8 mouse cellular contexts compared by ENCODE assay signal in genomic region chr9:32646539-32647258, GRCm38 (mm10). TPM values are rescaled to one million over a fixed set of nuclear protein-coding genes. Genes with fewer than 3 reads are reported as not detected.
A peak's percentile ranks its signal among the peaks of the same experiment; 100 is the strongest.
DNase-seq lines count a peak whose midpoint lies in the region; ATAC-seq and TF ChIP-seq lines count a peak whose summit lies in the region.

No protein-coding gene starts in this region.

- no peaks in the 10 kb centered on the region for H3K36me3 ChIP-seq in heart, postnatal 0 days (replicated peaks; ENCODE audit: control insufficient read depth, insufficient read depth, low read length)
- no peaks in the 10 kb centered on the region for H3K36me3 ChIP-seq in limb, embryonic 11.5 days (ENCODE audit: control insufficient read depth, insufficient read depth, low read length)
- no peaks in the 10 kb centered on the region for H3K36me3 ChIP-seq in stomach, embryonic 16.5 days (ENCODE audit: control insufficient read depth, insufficient read depth, low read length)

- peak; percentile 88 for TF ChIP-seq EP300 in heart, postnatal 0 days (IDR thresholded peaks at IDR 0.05; ENCODE audit: low read depth)

- peak overlapping the region; percentile 65 for H3K4me2 ChIP-seq in heart, postnatal 0 days (ENCODE audit: low read depth, low read length)
- peak overlapping the region; percentile 20; the same call in 1 of the 2 replicates for H3K4me2 ChIP-seq in limb, embryonic 11.5 days (ENCODE audit: low read depth, severe bottlenecking)
- peak overlapping the region; percentile 51 for H3K4me2 ChIP-seq in stomach, embryonic 16.5 days (ENCODE audit: low read depth, low read length)

- TF ChIP-seq CTCF in heart, postnatal 0 days (IDR thresholded peaks at IDR 0.05; ENCODE audit: low read depth) = no peak

- no peaks in the 10 kb centered on the region for H3K27me3 ChIP-seq in heart, postnatal 0 days (ENCODE audit: control insufficient read depth, insufficient read depth, low read length)
- H3K27me3 ChIP-seq in limb, embryonic 11.5 days (ENCODE audit: control insufficient read depth, insufficient read depth, low read length) = no peaks in the 10 kb centered on the region
- no peaks in the 10 kb centered on the region for H3K27me3 ChIP-seq in stomach, embryonic 16.5 days (ENCODE audit: control insufficient read depth, insufficient read depth, low read length)

- DNase-seq in 3T3-L1 (ENCODE audit: low read depth, low spot score) = peak; percentile 89
- DNase-seq in embryo, embryonic 11 days = peak; percentile 50
- peak; percentile 83 for DNase-seq in heart, postnatal 0 days (ENCODE audit: low spot score)
- DNase-seq in limb, embryonic 11.5 days (ENCODE audit: low spot score) = no peak
- DNase-seq in layer of hippocampus, adult 9-10 months (ENCODE audit: low spot score) = no peak
- no peak for DNase-seq in cerebellum, adult 11 months
- no peak for DNase-seq in layer of hippocampus, adult 18-20 months (ENCODE audit: low spot score in 2 of 2)

- no peaks in the 10 kb centered on the region for H3K9me3 ChIP-seq in heart, postnatal 0 days (replicated peaks; ENCODE audit: control insufficient read depth, low read length)
- H3K9me3 ChIP-seq in limb, embryonic 11.5 days (ENCODE audit: control insufficient read depth, low read length) = no peaks in the 10 kb centered on the region
- H3K9me3 ChIP-seq in stomach, embryonic 16.5 days (replicated peaks; ENCODE audit: control insufficient read depth, low read length) = no peaks in the 10 kb centered on the region

- peak overlapping the region; percentile 47; the same call in 1 of the 2 replicates for H3K9ac ChIP-seq in heart, postnatal 0 days (replicated peaks; ENCODE audit: low read depth, low read length)
- H3K9ac ChIP-seq in limb, embryonic 11.5 days (ENCODE audit: low read length) = no peak overlapping the region
- peak overlapping the region; percentile 44 for H3K9ac ChIP-seq in stomach, embryonic 16.5 days (ENCODE audit: low read length)

- H3K27ac ChIP-seq in heart, postnatal 0 days (ENCODE audit: low read depth) = peak overlapping the region; percentile 91
- no peak overlapping the region for H3K27ac ChIP-seq in limb, embryonic 11.5 days (replicated peaks; ENCODE audit: low read depth, low read length)
- peak overlapping the region; percentile 78 for H3K27ac ChIP-seq in stomach, embryonic 16.5 days (ENCODE audit: low read length)

- H3K4me3 ChIP-seq in heart, postnatal 0 days (ENCODE audit: low read depth, low read length) = peak overlapping the region; percentile 38
- H3K4me3 ChIP-seq in limb, embryonic 11.5 days (ENCODE audit: low read depth, low read length) = no peak overlapping the region
- H3K4me3 ChIP-seq in stomach, embryonic 16.5 days (replicated peaks; ENCODE audit: low read length) = peak overlapping the region; percentile 23

- peaks cover 12% of the 10 kb centered on the region for H3K4me1 ChIP-seq in heart, postnatal 0 days (ENCODE audit: control insufficient read depth, insufficient read depth)
- peaks cover 13% of the 10 kb centered on the region for H3K4me1 ChIP-seq in limb, embryonic 11.5 days (ENCODE audit: control insufficient read depth, insufficient read depth, low read length)
- H3K4me1 ChIP-seq in stomach, embryonic 16.5 days (ENCODE audit: control insufficient read depth, insufficient read depth, low read length) = peaks cover 20% of the 10 kb centered on the region; the same call in 1 of the 2 replicates

- 36% methylated on average over 11 of the region's 11 CpGs for WGBS in heart, postnatal 0 days
- 45% methylated on average over 11 of the region's 11 CpGs for WGBS in limb, embryonic 11.5 days
- WGBS in stomach, embryonic 16.5 days = 13% methylated on average over 11 of the region's 11 CpGs

- peak; percentile 87 for ATAC-seq in heart, postnatal 0 days (ENCODE audit: insufficient read depth, low read depth)
- ATAC-seq in limb, embryonic 11.5 days (ENCODE audit: insufficient number of reproducible peaks, low FRiP score, low TSS enrichment, low read depth) = no peak
- peak; percentile 84 for ATAC-seq in stomach, embryonic 16.5 days (ENCODE audit: insufficient read depth, low FRiP score)

RNA-seq across cellular contexts. Expression of gene Ets1, which starts 10.7 kb away (rescaled TPM):
- 55.8 and 72.7 TPM in 2 replicates for total RNA-seq in heart, postnatal 0 days (2014; rRNA removed; ENCODE audit: low replicate concordance)
- polyA plus RNA-seq in heart, postnatal 0 days (2015; fragmentation: Nextera tagmentation; extraction: Ambion mirVana) = 31.6 and 34.3 TPM in 2 replicates
- 34.0 and 40.0 TPM in 2 replicates for polyA plus RNA-seq in limb, embryonic 11.5 days (2014; fragmentation: Nextera tagmentation; extraction: Ambion mirVana)
- polyA plus RNA-seq in stomach, embryonic 16.5 days (2015; fragmentation: Nextera tagmentation; extraction: Ambion mirVana) = 36.0 and 43.7 TPM in 2 replicates
- total RNA-seq in layer of hippocampus, adult 18-20 months (2021) = 1 to 10 TPM; 7.5 to 9.4 TPM

Comparison
In these comparisons a context has a peak if more than half of its experiments do, and no peak if none do; other contexts are left out.
1. DNase-seq: peak in 3T3-L1 (single experiment), embryo, embryonic 11 days (single experiment) and heart, postnatal 0 days (single experiment); none in limb, embryonic 11.5 days (single experiment), layer of hippocampus, adult 9-10 months (single experiment), cerebellum, adult 11 months (single experiment) and layer of hippocampus, adult 18-20 months (0 of 2).
2. Peak in every context shown above with its lines, with median percentiles within 50 percentile points of each other: H3K4me2 ChIP-seq.